Mouse (Mus musculus) hindbrain, postnatal 0 days (tissue): ENCODE measurements at regions not wholly inside any gene's neighbourhood (a gene's known extent, or its start where the extent isn't known, plus 50 kb on each side); places are given as distances from the start of the nearest gene placed in this dataset.
A peak's percentile ranks its signal among the peaks of the same experiment; 100 is the strongest.

Experiments
- ATAC-seq: fragments of 200-750 bp; cut with Nextera tagmentation; 2 replicates; pipeline ENCODE4 v1.8.0; 2017; ENCODE audit warnings: mild to moderate bottlenecking, moderate TSS enrichment, moderate library complexity
- DNase-seq: peaks from one replicate; pipeline ENCODE4 v3.0.0-alpha.2; 2015; ENCODE audit warnings: low spot score
- H3K27ac ChIP-seq: fragments of 300-500 bp; sonication (generic); 2 replicates; pipeline ENCODE4 v1.5.1; 2014; ENCODE audit warnings: mild to moderate bottlenecking
- H3K27me3 ChIP-seq: fragments of 300-500 bp; sonication (generic); 2 replicates; pipeline ENCODE4 v1.6.1; 2014; ENCODE audit warnings: low read length, mixed read lengths; ENCODE audit not compliant: insufficient read depth
- H3K36me3 ChIP-seq: fragments of 300-500 bp; sonication (generic); 2 replicates; pipeline ENCODE4 v1.6.1; 2014; ENCODE audit warnings: low read length, mixed read lengths; ENCODE audit not compliant: insufficient read depth
- H3K4me1 ChIP-seq: fragments of 300-500 bp; sonication (generic); 2 replicates; pipeline ENCODE4 v1.6.1; 2014; ENCODE audit warnings: antibody characterized with exemption, low read length, mixed read lengths; ENCODE audit not compliant: insufficient read depth
- H3K4me2 ChIP-seq: fragments of 300-500 bp; sonication (generic); 2 replicates; pipeline ENCODE4 v1.6.1; 2014; ENCODE audit warnings: low read depth, mild to moderate bottlenecking, low read length, moderate library complexity, mixed read lengths
- H3K4me3 ChIP-seq: fragments of 300-500 bp; sonication (generic); 2 replicates; pipeline ENCODE4 v1.5.1; 2014; ENCODE audit warnings: low read length
- H3K9ac ChIP-seq: fragments of 300-500 bp; sonication (generic); replicated peaks from 2 replicates; pipeline ENCODE4 v1.6.1; 2014; ENCODE audit warnings: mild to moderate bottlenecking, low read length, moderate library complexity, mixed read lengths
- H3K9me3 ChIP-seq: fragments of 300-500 bp; sonication (generic); 2 replicates; pipeline ENCODE4 v1.6.1; 2016; ENCODE audit warnings: low read length, mixed read lengths
- CTCF ChIP-seq: IDR thresholded peaks from 2 replicates; pipeline ENCODE4 v1.5.1; 2016; ENCODE audit warnings: antibody characterized with exemption, control low read depth, low read depth
- WGBS: fragments of 180-500 bp; shearing (Covaris S2); extraction: QIAGEN DNeasy Blood & Tissue Kit; methylation state at CpG from one replicate; pipeline ENCODE4 v1.1.7; 2014; 5-methylcytosine and 5-hydroxymethylcytosine counted together

GRCm38 (mm10) chr7:58093523-58093922 is 562.4 kb upstream of the Atp10a start:
- no peak for ATAC-seq
- Histone ChIP-seq H3K4me1 (no peaks in the 10 kb centered on the region), H3K4me3 (no peak overlapping the region), H3K9ac (no peak overlapping the region), H3K27ac (no peak overlapping the region), H3K36me3 (no peaks in the 10 kb centered on the region), H3K27me3 (no peaks in the 10 kb centered on the region), H3K9me3 (no peaks in the 10 kb centered on the region), H3K4me2 (no peak overlapping the region)
- DNase-seq = no peak
- WGBS = 81% methylated on average over 3 of the region's 3 CpGs
- TF ChIP-seq CTCF = no peak

GRCm38 (mm10) chr7:58078825-58079224 is 569.0 kb upstream of the Gabra5 start:
- H3K4me2 ChIP-seq = no peak overlapping the region
- peak; percentile 11 for DNase-seq
- TF ChIP-seq CTCF = no peak
- no peak for ATAC-seq
- H3K4me3 ChIP-seq = no peak overlapping the region
- WGBS = 83% methylated on average over 2 of the region's 2 CpGs
- no peaks in the 10 kb centered on the region for H3K27me3 ChIP-seq
- no peak overlapping the region for H3K9ac ChIP-seq
- no peaks in the 10 kb centered on the region for H3K9me3 ChIP-seq
- no peaks in the 10 kb centered on the region for H3K4me1 ChIP-seq
- H3K27ac ChIP-seq = no peak overlapping the region
- no peaks in the 10 kb centered on the region for H3K36me3 ChIP-seq

GRCm38 (mm10) chr7:58032975-58033374 is 523.1 kb upstream of the Gabra5 start:
- no peaks in the 10 kb centered on the region for H3K9me3 ChIP-seq
- H3K27ac ChIP-seq = no peak overlapping the region
- no peak overlapping the region for H3K4me3 ChIP-seq
- H3K36me3 ChIP-seq = no peaks in the 10 kb centered on the region
- no peaks in the 10 kb centered on the region for H3K27me3 ChIP-seq
- no peaks in the 10 kb centered on the region for H3K4me1 ChIP-seq
- H3K9ac ChIP-seq = no peak overlapping the region
- ATAC-seq = no peak
- TF ChIP-seq CTCF = no peak
- WGBS = 84% methylated on average over 1 of the region's 1 CpGs
- H3K4me2 ChIP-seq = no peak overlapping the region
- peak; percentile 2 for DNase-seq

GRCm38 (mm10) chr7:58032111-58032510 is 522.3 kb upstream of the Gabra5 start:
- ATAC-seq = no peak
- no peaks in the 10 kb centered on the region for H3K36me3 ChIP-seq
- no peaks in the 10 kb centered on the region for H3K4me1 ChIP-seq
- WGBS = 80% methylated on average over 1 of the region's 1 CpGs
- no peak overlapping the region for H3K4me2 ChIP-seq
- no peak overlapping the region for H3K9ac ChIP-seq
- H3K27ac ChIP-seq = no peak overlapping the region
- no peak for TF ChIP-seq CTCF
- H3K4me3 ChIP-seq = no peak overlapping the region
- DNase-seq = no peak
- H3K9me3 ChIP-seq = no peaks in the 10 kb centered on the region
- H3K27me3 ChIP-seq = no peaks in the 10 kb centered on the region

- no peak overlapping the region for H3K9ac ChIP-seq
- no peak for TF ChIP-seq CTCF
- DNase-seq (no peak), ATAC-seq (no peak)
- H3K27me3 ChIP-seq = no peaks in the 10 kb centered on the region
- no peak overlapping the region for H3K27ac ChIP-seq
- H3K4me3 ChIP-seq = no peak overlapping the region
- no peaks in the 10 kb centered on the region for H3K36me3 ChIP-seq
- 72% methylated on average over 11 of the region's 11 CpGs for WGBS
- H3K4me1 ChIP-seq = no peaks in the 10 kb centered on the region
- no peaks in the 10 kb centered on the region for H3K9me3 ChIP-seq
- no peak overlapping the region for H3K4me2 ChIP-seq
These were observed 482.8 kb upstream of the Gabra5 start for GRCm38 (mm10) chr7:57992406-57993223.

- Histone ChIP-seq H3K4me2 (no peak overlapping the region), H3K27ac (no peak overlapping the region), H3K36me3 (no peaks in the 10 kb centered on the region), H3K4me1 (no peaks in the 10 kb centered on the region), H3K9ac (no peak overlapping the region), H3K9me3 (no peaks in the 10 kb centered on the region), H3K4me3 (no peak overlapping the region), H3K27me3 (no peaks in the 10 kb centered on the region)
- DNase-seq (no peak), ATAC-seq (no peak)
- no peak for TF ChIP-seq CTCF
These were observed 473.3 kb upstream of the Gabra5 start for GRCm38 (mm10) chr7:57983192-57983591.

- Histone ChIP-seq H3K27ac (no peak overlapping the region), H3K4me2 (no peak overlapping the region), H3K9ac (no peak overlapping the region), H3K4me1 (no peaks in the 10 kb centered on the region), H3K4me3 (no peak overlapping the region), H3K36me3 (no peaks in the 10 kb centered on the region), H3K9me3 (no peaks in the 10 kb centered on the region), H3K27me3 (no peaks in the 10 kb centered on the region)
- TF ChIP-seq CTCF = no peak
- no peak for ATAC-seq
- DNase-seq = no peak
These were observed 456.4 kb upstream of the Gabra5 start for GRCm38 (mm10) chr7:57966216-57966615.
